Mouse (Mus musculus) T-helper 17 cell (primary cell): ENCODE data around the gene Tmc3.

ENCODE experiments used
- in situ Hi-C, 2 experiments: fragments of 300-600 bp; cut with MboI, MseI; formaldehyde crosslinking; loops; 1 replicate in 1 of 2; 2 replicates in 1 of 2; pipeline ENCODE4 v1.15.1; 2025; ENCODE audit warnings: high pct_unique_total_duplicates in 2 of 2

The Tmc3 gene

DNA sequence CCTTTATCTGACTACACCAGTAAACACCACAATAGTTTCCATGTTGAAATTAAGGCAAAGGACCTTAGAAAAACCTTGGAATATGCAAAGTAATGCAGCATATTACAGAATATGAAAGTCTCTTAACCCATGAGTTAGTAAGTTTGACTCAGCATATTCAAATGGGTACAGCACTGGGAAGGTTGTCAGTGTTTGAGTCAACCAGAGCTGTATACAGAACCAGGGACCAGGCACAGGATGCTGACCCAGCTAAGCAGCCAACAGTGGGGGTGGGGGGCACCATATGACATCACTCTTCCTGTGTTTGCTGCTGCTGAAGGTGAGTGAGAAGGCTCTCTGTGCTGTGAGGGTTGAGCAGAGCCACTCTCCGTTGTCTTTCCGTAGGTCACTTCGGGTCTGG, 12.3 kb downstream of the Tmc3 start:
- in situ Hi-C loops: no loop called here

DNA sequence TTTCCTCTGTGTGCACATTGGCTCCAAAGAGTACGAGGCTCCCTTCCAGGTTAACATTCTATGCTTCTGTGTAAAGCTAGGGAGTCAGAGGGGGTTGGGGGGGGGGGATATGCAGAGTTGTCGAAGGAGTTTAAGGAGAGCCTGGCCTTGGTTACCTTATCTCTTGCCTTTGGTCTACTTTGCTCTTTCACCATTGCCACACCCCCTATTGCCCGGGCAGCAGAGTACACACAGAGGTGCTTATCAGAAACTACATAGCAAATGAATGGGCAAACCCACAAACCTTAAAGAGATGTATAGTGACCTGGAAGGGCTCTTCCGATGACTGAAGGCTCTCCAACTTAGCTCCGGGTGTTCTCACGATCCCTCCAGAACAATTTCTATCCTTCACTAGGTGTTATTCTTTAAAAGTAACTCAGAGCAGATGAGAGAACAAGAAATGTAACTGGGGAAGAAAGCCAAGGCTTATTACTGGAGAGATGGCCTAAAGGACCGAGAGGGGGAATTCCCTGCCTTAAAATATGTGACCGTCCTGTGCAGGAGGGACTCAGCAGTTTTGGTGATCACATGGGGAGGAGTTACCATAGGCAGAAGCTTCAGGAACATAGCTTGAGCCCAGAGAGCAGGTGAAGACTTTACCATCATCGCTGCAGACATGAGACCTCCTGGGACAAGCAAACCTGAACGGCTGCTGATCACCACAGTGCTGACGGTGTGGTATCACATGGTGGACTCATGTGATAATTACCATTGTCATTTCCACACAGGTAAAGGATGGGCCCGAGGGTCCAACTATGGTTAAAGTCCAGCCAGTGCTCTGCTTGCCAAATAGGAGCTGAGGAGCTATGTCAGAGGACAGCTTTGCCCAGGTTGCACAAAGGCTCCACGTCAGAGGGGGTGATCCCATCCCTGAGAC, 14.5 kb downstream of the Tmc3 start:
- in situ Hi-C loops: no loop called here

DNA sequence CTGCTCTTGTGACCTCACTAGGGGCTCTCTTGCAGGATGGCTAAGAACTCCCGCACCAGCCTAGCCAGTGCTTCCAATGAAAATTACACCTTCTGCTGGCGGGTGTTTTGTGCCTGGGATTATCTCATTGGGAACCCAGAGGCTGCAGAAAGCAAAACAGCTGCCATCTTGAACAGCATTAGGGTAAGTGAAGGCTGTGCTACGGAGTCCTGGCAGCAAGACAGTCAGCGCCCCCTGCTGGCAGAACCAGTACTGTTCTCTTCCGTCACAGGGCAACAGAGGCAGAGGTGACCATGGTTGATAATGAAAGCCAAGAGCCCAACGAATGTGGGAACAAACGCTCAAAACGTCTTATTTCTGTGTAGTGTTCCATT, 15.2 kb downstream of the Tmc3 start:
- in situ Hi-C loops: loop anchor here in 1 of 2 experiments (5.0 kb wide), 1 partner anchor 33 kb away; no protein-coding TSS in a partner anchor

DNA sequence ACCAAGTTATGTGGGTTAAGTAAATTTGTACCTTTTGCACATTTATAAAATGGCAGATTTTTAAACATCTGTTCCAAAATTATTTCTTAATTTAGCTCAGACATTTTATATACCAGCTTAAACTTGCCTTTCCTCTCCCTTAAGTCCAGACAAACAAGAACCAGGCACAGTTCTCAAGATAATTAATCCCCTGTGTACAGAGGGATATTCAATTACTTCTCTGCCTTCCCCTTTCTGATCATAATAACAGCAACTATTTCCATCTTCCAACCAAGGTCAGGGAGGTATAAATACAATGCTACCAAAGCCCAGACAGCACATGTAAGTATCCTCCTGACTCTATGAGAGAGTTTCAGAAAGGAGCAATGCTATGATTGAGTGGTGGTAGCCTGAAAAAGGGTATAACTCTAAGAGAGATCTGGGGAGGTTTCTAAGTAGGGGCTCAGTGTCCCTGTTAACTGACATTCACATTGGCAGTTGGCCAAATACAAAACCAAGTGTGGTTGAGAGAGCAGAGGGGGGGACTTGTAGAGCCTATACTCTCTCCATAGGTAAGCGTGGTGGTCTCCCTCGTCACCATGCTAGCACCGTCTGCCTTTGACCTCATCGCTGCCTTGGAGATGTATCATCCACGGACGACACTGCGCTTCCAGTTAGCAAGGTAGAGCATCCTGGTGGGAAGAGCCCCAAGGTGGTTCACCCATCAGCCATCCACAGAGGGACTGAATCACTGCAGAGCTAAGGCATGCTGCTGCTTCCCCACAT, 19.6 kb downstream of the Tmc3 start:
- in situ Hi-C loops: loop anchor here in 1 of 2 experiments (5.0 kb wide), 1 partner anchor 37 kb away; no protein-coding TSS in a partner anchor

DNA sequence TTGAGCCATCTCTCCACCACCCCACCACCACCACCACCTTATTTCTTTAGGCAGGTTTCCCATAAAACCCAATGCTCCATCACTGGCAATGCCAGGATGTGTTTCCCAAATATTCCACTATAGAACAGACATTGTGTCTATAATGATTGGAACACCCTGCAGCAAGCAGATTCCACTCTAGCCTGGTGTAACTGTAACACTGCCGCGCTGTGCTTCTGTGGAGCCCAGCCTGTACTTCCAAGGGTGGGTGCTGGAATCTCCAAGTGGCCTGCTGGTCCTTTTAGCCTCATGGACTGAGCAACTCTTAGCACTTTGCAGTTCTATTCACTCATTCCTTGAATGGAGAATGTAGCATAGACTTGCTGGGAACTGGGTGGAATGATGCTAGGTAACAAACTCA, 22.1 kb downstream of the Tmc3 start:
- in situ Hi-C loops: no loop called here

DNA sequence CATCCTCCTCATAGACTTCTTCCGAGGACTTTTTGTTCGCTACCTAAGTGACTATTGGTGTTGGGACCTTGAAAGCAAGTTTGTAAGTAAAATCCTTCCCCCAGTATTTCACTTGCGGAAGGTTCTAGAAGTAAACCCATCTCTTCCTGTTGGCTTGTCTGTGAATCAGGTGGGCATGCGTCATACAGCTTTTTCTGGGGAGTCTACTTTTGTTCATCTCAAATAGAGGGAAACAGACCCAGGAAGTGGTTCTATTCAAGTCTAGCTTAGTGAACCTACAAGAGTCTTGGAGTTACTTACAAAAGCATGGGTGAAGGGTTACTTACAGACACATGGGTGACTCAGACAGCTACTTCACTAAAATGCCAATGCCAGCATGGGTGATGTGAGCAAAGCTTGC, 25.2 kb downstream of the Tmc3 start:
- in situ Hi-C loops: no loop called here

DNA sequence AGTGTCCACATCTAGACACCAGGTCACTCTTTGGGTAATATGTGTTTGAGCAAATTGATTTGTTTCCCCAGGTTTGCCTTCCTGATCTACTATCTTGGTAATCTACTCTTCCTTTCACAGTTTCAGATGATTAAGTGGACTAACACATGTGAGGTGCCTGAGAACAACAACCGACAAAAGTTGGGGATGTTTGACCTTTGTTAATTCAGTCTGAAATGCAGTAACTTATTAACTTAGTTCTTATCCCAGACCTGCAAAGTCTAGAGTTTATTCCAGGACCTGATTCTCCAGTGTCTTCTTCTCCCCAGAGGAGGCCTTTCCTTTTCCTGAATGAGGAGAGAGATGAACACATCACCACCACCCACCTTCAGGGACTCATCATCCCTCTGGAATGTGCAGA, 27.2 kb downstream of the Tmc3 start:
- in situ Hi-C loops: no loop called here

DNA sequence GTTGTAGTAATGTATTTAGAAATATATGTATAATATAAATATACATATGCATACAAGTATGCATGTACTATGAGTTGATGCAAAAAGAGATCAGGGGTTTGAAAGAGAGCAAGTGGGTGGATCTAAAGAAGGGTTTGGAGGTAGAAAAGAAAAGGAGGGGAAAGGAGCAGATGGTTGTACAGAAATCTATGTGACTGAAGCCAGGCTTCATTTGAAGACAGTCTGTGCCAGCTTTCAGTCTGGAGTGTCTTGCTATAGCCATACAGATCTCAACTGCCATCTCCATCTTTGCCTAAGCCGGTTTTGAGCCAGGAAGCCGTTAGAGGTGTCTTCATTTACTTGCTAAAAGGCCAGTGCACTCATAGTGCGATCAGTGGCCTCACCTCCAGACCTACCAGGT, 30.5 kb downstream of the Tmc3 start:
- in situ Hi-C loops: no loop called here

DNA sequence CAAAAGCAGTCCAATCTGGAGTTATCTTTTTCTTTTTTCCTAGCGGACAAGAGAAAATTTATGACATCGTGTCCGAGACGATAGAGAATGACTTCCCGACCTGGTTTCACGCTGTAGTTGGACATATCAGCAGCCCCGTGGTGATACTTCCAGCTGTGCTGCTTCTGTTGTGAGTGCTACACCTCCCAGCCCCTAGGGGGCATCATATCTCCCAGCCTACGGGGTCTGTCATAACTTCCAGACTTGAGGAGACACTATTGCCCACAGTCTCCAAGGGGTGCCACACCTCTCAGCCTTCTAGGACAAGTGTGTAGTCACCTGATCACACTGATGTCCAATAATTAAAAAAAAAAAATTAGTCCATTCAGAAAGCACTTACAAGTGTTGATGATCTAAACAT, 31.1 kb downstream of the Tmc3 start:
- in situ Hi-C loops: no loop called here

DNA sequence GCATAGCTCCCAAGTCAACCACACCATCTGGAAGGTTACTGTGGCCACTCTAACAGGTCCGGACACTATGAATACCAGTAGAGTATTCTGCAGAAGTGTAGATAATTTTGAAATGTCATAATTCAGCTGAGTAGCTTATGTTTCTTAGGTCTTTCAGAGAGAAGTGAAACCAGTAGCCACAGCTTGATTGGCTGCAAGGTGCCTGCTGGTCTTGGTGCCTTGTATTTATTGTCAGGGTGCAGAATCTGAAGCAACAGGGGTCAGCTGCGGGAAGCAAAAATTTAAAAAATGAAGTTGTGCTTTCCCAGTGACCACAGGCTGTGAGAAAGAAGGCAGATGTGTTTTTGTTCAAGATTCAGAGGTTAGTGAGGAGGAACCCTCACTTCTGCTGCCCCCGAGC, 31.5 kb downstream of the Tmc3 start:
- in situ Hi-C loops: no loop called here

DNA sequence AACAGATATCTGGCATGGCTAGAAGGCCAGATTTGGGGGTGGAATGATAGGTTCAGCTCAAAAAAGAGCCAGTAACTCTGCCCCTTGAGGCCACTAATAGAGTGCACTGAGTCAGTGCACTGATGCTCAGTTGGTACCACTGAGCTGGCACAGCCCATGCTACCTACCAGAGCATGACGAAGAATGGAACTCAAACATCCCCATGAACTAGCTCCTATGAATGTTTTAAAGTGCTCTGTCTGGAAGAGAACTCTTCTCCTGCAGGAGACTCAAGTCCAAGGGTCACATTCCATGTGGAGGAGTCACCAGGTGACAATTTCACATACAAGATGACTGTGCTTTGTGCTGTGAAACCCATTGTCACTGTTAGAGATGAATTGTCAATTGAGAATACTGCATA, 34.0 kb downstream of the Tmc3 start:
- in situ Hi-C loops: no loop called here

DNA sequence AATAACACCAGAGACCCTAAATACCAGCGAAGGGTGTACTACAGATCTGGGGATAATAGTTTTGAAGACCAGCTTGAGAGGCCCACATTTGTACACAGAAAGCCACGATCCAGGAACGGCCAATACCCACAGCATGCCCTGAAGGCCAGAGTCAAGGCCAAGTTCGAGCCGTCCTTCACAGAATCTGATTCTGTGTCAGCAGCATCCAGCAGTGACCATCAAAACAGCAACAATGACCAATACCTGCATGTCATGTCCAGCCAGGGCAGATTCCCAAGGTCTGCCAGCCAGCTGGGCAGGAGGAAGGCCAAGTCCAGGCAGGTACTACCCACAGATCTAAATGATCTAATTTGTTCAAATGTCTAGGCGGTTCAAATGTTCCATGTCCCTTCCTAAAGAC, 37.9 kb downstream of the Tmc3 start:
- in situ Hi-C loops: loop anchor here in 1 of 2 experiments (10.0 kb wide), 1 partner anchor 1758 kb away; no protein-coding TSS in a partner anchor

DNA sequence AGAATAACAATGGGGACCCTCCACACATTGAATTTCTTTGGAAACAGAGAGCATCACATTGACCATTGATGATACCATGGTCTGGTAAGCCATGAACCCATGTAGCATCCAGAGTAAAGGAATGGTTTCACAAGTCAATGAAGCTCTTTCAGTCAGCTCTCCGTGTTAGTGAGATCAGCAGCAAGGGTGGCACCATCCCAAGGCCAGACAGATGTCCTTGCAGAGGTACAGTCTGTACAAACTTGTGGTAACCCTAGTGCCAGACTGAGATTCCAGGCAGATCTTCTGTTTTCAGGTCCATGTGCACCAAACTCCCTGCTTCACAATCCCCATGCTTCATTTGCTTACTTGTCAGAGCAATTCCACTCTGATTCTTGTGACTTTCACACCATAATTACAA, 39.3 kb downstream of the Tmc3 start:
- in situ Hi-C loops: loop anchor here in 1 of 2 experiments (10.0 kb wide), 1 partner anchor 1759 kb away; no protein-coding TSS in a partner anchor

DNA sequence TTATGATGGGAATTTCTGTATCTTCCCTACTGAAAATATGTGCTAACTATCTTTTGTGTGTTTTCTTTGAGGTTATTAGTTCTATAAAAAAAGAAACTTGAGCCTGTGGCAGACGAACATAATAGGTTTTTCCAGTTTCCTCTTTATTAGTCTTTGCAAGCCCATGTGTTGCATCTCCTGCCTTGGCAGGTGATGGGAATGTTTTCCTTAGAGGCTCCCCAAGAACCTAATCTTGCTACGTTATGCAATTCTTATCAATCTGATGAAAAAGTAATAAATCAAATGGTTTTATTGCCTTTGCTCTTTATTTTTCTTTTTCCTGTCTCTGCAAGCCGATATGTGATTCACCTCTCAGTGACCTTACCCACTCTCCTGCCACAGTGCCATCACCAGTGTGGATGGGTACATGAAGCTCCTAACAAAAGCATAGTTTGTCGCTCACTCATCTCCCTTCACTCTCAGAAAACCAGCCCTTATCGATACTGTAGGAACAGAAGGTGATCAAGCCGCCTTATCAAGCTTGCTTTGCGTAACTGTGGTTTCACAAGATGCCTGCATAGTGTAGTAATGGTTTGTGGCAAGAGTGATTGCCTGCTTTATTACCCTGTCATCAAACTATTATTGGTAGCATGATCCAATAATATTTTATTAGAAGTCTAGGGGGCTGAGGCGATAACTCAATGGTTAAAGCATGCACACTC, 42.0 kb downstream of the Tmc3 start:
- in situ Hi-C loops: loop anchor here in 1 of 2 experiments (10.0 kb wide), 1 partner anchor 1762 kb away; no protein-coding TSS in a partner anchor

DNA sequence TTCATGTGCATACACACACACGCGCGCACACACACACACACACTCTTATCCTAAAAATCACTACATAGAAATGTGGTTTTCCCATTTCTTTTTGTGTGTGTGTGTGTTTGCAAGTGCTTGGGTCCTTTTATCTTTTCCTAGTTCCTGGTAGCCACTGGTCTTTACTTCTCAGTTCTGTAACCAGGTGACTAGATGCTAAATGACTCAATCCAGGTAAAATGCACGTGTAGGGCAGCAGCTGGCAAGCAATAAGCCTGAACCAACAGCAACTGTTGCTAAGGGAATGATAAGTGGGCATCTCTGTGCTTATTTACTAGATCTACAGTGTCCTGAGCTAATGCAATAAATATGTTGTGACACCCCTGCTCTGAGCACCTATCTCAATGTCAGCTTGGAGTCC, 42.6 kb downstream of the Tmc3 start:
- in situ Hi-C loops: loop anchor here in 1 of 2 experiments (10.0 kb wide), 1 partner anchor 1763 kb away; no protein-coding TSS in a partner anchor

DNA sequence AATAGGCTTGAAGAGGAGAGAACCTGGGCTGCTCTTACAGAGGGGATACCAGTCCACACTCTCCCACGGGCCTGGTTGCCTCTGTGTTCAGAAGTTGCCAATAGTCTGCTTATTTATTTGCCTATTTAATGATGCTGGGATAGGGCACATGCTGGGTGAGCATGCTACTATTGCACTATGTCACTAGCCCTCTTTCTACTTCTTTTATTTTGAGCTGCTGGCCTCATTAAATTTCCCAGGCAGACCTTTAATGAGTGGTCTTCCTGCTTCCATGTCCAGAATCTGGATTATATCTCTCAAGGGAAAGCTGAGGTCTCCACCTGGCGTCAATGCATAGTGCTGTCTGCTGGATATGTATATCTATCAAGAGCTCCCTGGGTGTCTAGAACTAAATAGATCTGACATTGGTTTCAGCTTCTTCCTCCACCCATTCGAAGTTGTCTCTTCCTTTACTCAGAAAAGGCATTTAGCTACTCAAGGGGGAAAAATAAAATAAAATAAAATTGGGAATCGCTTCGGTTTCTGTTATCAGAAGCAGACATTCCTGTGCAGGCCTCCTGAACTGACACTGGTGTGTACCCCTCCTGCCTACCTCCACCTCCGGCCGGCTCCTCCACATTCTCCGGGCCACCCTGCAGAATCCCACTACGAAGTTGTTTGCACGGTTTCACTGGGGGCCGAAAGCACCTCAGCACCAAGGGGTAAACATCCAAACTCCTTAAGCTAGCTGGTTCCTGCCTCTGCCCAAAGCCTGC, 46.5 kb downstream of the Tmc3 start:
- in situ Hi-C loops: no loop called here

DNA sequence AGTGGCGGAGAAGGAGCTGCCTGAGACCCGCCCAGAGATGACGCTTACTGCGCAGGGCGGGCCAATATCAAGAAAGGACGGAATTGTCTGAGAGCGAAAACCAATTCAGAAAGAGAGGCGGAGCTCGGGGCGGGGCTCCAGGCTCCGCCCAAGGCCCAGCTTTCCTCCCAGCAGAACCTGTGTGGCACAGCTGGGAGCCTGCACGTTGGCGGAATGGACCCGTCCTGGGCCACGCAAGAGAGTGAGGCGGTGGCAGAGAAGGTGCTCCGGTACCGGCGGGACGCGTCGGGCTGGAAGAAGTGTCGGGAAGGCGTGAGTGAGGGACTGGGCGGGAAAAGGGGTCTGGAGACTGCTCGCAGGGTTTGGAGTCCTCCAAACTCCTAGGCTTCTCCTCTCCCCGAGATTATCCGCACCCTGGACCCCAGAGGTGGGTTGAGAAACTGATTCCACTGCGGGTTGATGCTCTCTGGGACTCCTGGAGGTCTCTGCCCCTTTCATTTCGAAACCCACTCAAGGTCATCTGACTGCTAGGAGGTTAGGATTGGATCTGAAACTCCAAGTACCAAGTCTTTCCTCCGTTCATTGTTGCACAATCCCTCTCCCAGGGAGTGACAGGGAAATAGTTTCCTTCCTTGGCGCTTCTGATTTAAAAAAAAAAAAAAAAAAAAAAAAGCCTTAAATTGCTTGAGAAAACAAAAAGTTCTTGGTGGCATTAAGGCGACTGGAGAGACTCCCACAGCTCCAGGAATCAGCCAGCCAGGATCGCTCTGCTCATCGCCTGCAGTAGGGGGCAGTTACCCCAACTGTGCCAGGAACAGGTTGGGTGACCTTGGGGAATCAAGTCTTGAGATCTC, 47.3 kb downstream of the Tmc3 start, which contains the start of gene Stard5:
TSS of gene Stard5 (plus strand) at position 132 of the 854 bp plus-strand sequence.
- in situ Hi-C loops: no loop called here

DNA sequence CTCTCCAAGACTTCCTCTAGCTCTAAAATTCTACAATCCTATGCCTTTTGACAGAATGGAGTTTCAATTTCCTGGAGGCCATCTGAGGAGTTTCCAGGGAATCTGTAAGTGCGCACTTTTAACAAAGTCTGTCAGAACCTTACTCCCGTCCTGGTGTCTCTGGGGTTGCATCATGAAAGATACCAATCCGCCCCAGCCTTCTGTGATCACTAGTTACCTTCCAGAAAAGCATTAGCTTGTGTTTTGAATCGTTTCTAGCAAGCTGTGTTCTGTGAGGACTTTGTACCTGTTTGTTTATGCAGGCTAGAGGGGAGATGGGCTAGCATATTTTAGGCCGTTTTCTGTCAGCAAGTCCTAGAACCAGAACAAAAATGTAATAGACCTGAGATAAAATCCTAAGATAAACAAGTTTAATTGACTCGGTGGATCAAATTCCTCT, 48.0 kb downstream of the Tmc3 start:
- in situ Hi-C loops: no loop called here

DNA sequence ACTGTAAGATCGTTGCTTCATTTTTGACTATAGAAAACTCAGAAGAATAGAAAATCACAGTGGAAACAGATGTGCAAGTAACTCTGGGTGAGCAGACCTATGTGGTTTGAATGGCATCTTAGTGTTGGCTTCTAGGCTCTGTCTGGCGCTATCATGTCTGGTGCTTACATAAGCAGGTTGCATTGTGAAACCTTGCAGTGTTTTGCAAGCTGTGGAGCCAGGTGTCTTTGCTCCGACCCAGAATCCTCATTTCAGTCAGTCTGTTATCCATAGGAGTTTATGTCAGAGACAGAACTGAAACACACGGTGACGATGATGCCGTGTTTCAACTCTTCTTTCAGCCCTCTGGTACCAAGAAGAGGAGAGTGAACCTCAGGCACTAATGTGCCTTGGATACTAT, 49.1 kb downstream of the Tmc3 start:
- in situ Hi-C loops: no loop called here

DNA sequence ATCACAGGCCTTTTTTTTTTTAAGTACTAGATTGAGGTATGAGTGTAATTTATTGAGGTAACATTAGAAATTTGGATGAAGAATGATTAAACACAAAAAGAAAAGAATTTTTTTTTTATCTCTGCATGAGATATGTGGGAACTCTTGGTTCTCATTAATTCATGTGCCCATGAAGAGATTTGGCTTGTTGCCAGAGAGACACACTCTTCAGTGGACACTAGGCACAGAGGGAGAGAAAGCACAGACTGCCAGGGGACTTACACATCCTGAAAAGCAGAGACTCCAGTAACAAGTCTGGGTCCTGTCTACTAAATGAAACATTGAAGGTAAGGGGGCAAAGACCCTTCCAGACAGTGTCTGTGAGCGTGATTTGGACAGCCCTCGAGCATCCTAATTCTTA, 51.0 kb downstream of the Tmc3 start:
- in situ Hi-C loops: no loop called here
